Mouse (Mus musculus): Measurements from ENCODE around the gene Ttn.

Gene Ttn

GRCm38 (mm10) chr2:76843162-76843561 is 139.2 kb downstream of the Ttn start:
- Histone ChIP-seq H3K36me3 (ENCODE audit: control insufficient read depth, insufficient read depth, low read length, poor library complexity, severe bottlenecking) (no peaks in the 10 kb centered on the region), H3K27me3 (ENCODE audit: control insufficient read depth, insufficient read depth, low read length, poor library complexity, severe bottlenecking) (no peaks in the 10 kb centered on the region)
- no peak for DNase-seq (ENCODE audit: low read depth, low spot score)

- DNase-seq (ENCODE audit: low read depth, low spot score), result no peak
- H3K36me3 ChIP-seq (ENCODE audit: control insufficient read depth, insufficient read depth, low read length, poor library complexity, severe bottlenecking), result no peaks in the 10 kb centered on the region
- no peaks in the 10 kb centered on the region for H3K27me3 ChIP-seq (ENCODE audit: control insufficient read depth, insufficient read depth, low read length, poor library complexity, severe bottlenecking)
These were observed 161.9 kb downstream of the Ttn start for GRCm38 (mm10) chr2:76820472-76820871.

- H3K27me3 ChIP-seq (ENCODE audit: control insufficient read depth, insufficient read depth, low read length, poor library complexity, severe bottlenecking), result no peaks in the 10 kb centered on the region
- no peaks in the 10 kb centered on the region for H3K36me3 ChIP-seq (ENCODE audit: control insufficient read depth, insufficient read depth, low read length, poor library complexity, severe bottlenecking)
- no peak for DNase-seq (ENCODE audit: low read depth, low spot score)
These were observed 164.6 kb downstream of the Ttn start for GRCm38 (mm10) chr2:76817796-76818195.

- Histone ChIP-seq H3K36me3 (ENCODE audit: control insufficient read depth, insufficient read depth, low read length, poor library complexity, severe bottlenecking) (no peaks in the 10 kb centered on the region), H3K27me3 (ENCODE audit: control insufficient read depth, insufficient read depth, low read length, poor library complexity, severe bottlenecking) (no peaks in the 10 kb centered on the region)
- DNase-seq (ENCODE audit: low read depth, low spot score), result no peak
These were observed 168.1 kb downstream of the Ttn start for GRCm38 (mm10) chr2:76814048-76814817.

- no peaks in the 10 kb centered on the region for H3K36me3 ChIP-seq (ENCODE audit: control insufficient read depth, insufficient read depth, low read length, poor library complexity, severe bottlenecking)
- H3K27me3 ChIP-seq (ENCODE audit: control insufficient read depth, insufficient read depth, low read length, poor library complexity, severe bottlenecking), result no peaks in the 10 kb centered on the region
- DNase-seq (ENCODE audit: low read depth, low spot score), result no peak
These were observed 171.2 kb downstream of the Ttn start for GRCm38 (mm10) chr2:76811160-76811559.

GRCm38 (mm10) chr2:76808334-76808733 is 174.0 kb downstream of the Ttn start:
- Histone ChIP-seq H3K36me3 (ENCODE audit: control insufficient read depth, insufficient read depth, low read length, poor library complexity, severe bottlenecking) (no peaks in the 10 kb centered on the region), H3K27me3 (ENCODE audit: control insufficient read depth, insufficient read depth, low read length, poor library complexity, severe bottlenecking) (no peaks in the 10 kb centered on the region)
- no peak for DNase-seq (ENCODE audit: low read depth, low spot score)

- DNase-seq (ENCODE audit: low read depth, low spot score), result no peak
- Histone ChIP-seq H3K27me3 (ENCODE audit: control insufficient read depth, insufficient read depth, low read length, poor library complexity, severe bottlenecking) (no peaks in the 10 kb centered on the region), H3K36me3 (ENCODE audit: control insufficient read depth, insufficient read depth, low read length, poor library complexity, severe bottlenecking) (no peaks in the 10 kb centered on the region)
These were observed 175.1 kb downstream of the Ttn start for GRCm38 (mm10) chr2:76807284-76807683.

- Histone ChIP-seq H3K27me3 (ENCODE audit: control insufficient read depth, insufficient read depth, low read length, poor library complexity, severe bottlenecking) (no peaks in the 10 kb centered on the region), H3K36me3 (ENCODE audit: control insufficient read depth, insufficient read depth, low read length, poor library complexity, severe bottlenecking) (no peaks in the 10 kb centered on the region)
- no peak for DNase-seq (ENCODE audit: low read depth, low spot score)
These were observed 175.5 kb downstream of the Ttn start for GRCm38 (mm10) chr2:76806861-76807260.

GRCm38 (mm10) chr2:76806376-76806775 is 176.0 kb downstream of the Ttn start:
- no peak for DNase-seq (ENCODE audit: low read depth, low spot score)
- Histone ChIP-seq H3K36me3 (ENCODE audit: control insufficient read depth, insufficient read depth, low read length, poor library complexity, severe bottlenecking) (no peaks in the 10 kb centered on the region), H3K27me3 (ENCODE audit: control insufficient read depth, insufficient read depth, low read length, poor library complexity, severe bottlenecking) (no peaks in the 10 kb centered on the region)

- no peak for DNase-seq (ENCODE audit: low read depth, low spot score)
- Histone ChIP-seq H3K36me3 (ENCODE audit: control insufficient read depth, insufficient read depth, low read length, poor library complexity, severe bottlenecking) (no peaks in the 10 kb centered on the region), H3K27me3 (ENCODE audit: control insufficient read depth, insufficient read depth, low read length, poor library complexity, severe bottlenecking) (no peaks in the 10 kb centered on the region)
These were observed 177.0 kb downstream of the Ttn start for GRCm38 (mm10) chr2:76805191-76805892.

GRCm38 (mm10) chr2:76784171-76784570 is 198.2 kb downstream of the Ttn start:
- no peak for DNase-seq (ENCODE audit: low read depth, low spot score)
- Histone ChIP-seq H3K36me3 (ENCODE audit: control insufficient read depth, insufficient read depth, low read length, poor library complexity, severe bottlenecking) (no peaks in the 10 kb centered on the region), H3K27me3 (ENCODE audit: control insufficient read depth, insufficient read depth, low read length, poor library complexity, severe bottlenecking) (no peaks in the 10 kb centered on the region)

GRCm38 (mm10) chr2:76780792-76781191 is 201.6 kb downstream of the Ttn start:
- no peak for DNase-seq (ENCODE audit: low read depth, low spot score)
- Histone ChIP-seq H3K36me3 (ENCODE audit: control insufficient read depth, insufficient read depth, low read length, poor library complexity, severe bottlenecking) (no peaks in the 10 kb centered on the region), H3K27me3 (ENCODE audit: control insufficient read depth, insufficient read depth, low read length, poor library complexity, severe bottlenecking) (no peaks in the 10 kb centered on the region)

- H3K36me3 ChIP-seq (ENCODE audit: control insufficient read depth, insufficient read depth, low read length, poor library complexity, severe bottlenecking), result no peaks in the 10 kb centered on the region
- no peak for DNase-seq (ENCODE audit: low read depth, low spot score)
- H3K27me3 ChIP-seq (ENCODE audit: control insufficient read depth, insufficient read depth, low read length, poor library complexity, severe bottlenecking), result no peaks in the 10 kb centered on the region
These were observed 212.5 kb downstream of the Ttn start for GRCm38 (mm10) chr2:76769831-76770230.

GRCm38 (mm10) chr2:76767231-76767630 is 215.1 kb downstream of the Ttn start:
- DNase-seq (ENCODE audit: low read depth, low spot score), result no peak
- Histone ChIP-seq H3K36me3 (ENCODE audit: control insufficient read depth, insufficient read depth, low read length, poor library complexity, severe bottlenecking) (no peaks in the 10 kb centered on the region), H3K27me3 (ENCODE audit: control insufficient read depth, insufficient read depth, low read length, poor library complexity, severe bottlenecking) (no peaks in the 10 kb centered on the region)

- Histone ChIP-seq H3K27me3 (ENCODE audit: control insufficient read depth, insufficient read depth, low read length, poor library complexity, severe bottlenecking) (no peaks in the 10 kb centered on the region), H3K36me3 (ENCODE audit: control insufficient read depth, insufficient read depth, low read length, poor library complexity, severe bottlenecking) (no peaks in the 10 kb centered on the region)
- no peak for DNase-seq (ENCODE audit: low read depth, low spot score)
These were observed 217.8 kb downstream of the Ttn start for GRCm38 (mm10) chr2:76764526-76764925.

Measured in splenic B cell, adult 2 months (primary cell).